8 mouse cellular contexts compared by ENCODE assay signal in the genomic region with DNA sequence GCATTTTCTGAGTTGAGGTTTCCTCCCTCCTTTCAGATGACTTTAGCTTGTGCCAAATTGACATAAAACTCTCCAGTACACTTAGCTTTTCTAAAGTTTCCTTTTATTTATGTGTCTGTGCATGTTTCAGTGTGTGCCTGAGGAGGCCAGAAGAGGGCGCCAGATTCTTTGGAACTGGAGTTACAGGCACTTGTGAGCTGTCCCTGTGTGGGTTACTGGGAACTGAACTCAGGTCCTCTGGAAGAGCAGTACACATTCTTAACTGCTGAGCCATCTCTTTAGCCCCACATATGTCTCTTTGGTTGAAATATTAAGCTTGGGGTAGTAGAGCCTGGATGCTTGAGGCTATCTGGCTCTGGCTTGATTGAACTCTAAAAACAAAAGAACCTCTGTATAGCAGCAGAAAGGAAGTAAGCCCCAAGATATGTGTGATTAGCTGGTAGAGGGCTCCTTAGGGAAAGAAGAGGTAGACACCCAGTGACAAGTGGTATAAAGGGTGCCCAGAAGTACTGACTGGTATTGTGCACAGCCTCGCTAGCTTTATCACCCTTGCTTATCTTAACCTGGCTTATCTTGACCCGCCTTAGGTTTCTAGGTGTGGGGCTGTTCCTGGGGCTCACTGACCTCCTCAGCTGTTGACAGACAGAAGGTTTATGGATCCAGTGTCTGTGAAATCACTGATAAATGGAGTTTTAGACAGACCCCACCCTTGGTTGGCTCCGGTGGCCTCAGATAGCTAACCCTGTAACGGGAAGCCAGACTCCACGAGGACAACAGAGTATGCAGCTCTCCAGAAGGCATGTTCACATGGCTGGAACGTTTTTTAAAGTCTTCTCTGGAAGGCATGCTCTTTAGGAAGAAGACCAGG. TPM values are rescaled to one million over a fixed set of nuclear protein-coding genes. Genes with fewer than 3 reads are reported as not detected.
DNase-seq lines count a peak whose midpoint lies in the region; ATAC-seq and TF ChIP-seq lines count a peak whose summit lies in the region.
"Had no signal": no experiment of that assay in that cellular context is flagged by ENCODE, and none has a peak within 500 bp of the region (broad histone marks: within the 10 kb centered on the region; RNA-seq: fewer than 3 reads in every experiment).

No protein-coding gene starts in this region.

- peak; percentile 95 for ATAC-seq in intestine, embryonic 15.5 days
- ATAC-seq in stomach, embryonic 16.5 days (ENCODE audit: insufficient read depth, low FRiP score), result peak; percentile 85
- ATAC-seq: midbrain, embryonic 16.5 days had no signal

- H3K4me1 ChIP-seq in bone marrow macrophage, adult 2 months (ENCODE audit: control insufficient read depth, insufficient read depth, low read length), result no peaks in the 10 kb centered on the region
- no peaks in the 10 kb centered on the region; the same call in 1 of the 2 replicates for H3K4me1 ChIP-seq in intestine, embryonic 15.5 days (replicated peaks)
- no peaks in the 10 kb centered on the region for H3K4me1 ChIP-seq in stomach, embryonic 16.5 days (ENCODE audit: control insufficient read depth, insufficient read depth, low read length)

- no peak overlapping the region for H3K4me2 ChIP-seq in intestine, embryonic 15.5 days (replicated peaks)
- no peak overlapping the region for H3K4me2 ChIP-seq in stomach, embryonic 16.5 days (ENCODE audit: low read depth, low read length)

- H3K9me3 ChIP-seq in intestine, embryonic 15.5 days, result no peaks in the 10 kb centered on the region
- H3K9me3 ChIP-seq in stomach, embryonic 16.5 days (replicated peaks; ENCODE audit: control insufficient read depth, low read length), result no peaks in the 10 kb centered on the region

- WGBS in intestine, embryonic 15.5 days, result 26% methylated on average over 7 of the region's 7 CpGs
- 28% methylated on average over 7 of the region's 7 CpGs for WGBS in stomach, embryonic 16.5 days

- no peak overlapping the region for H3K4me3 ChIP-seq in bone marrow macrophage, adult 2 months (ENCODE audit: insufficient read depth, low read length)
- no peak overlapping the region for H3K4me3 ChIP-seq in intestine, embryonic 15.5 days (replicated peaks)
- no peak overlapping the region for H3K4me3 ChIP-seq in stomach, embryonic 16.5 days (replicated peaks; ENCODE audit: low read length)

- H3K9ac ChIP-seq in intestine, embryonic 15.5 days, result no peak overlapping the region
- no peak overlapping the region for H3K9ac ChIP-seq in stomach, embryonic 16.5 days (ENCODE audit: low read length)

- TF ChIP-seq CTCF in bone marrow macrophage, adult 2 months (IDR thresholded peaks at IDR 0.05; ENCODE audit: low read depth, low read length), result 0 out of 2 replicates have a peak, but pooled peaks have one; percentile 24

- peak; percentile 24 to 40 for DNase-seq in spleen, postnatal 36 days (ENCODE audit: low spot score in 2 of 2)
- DNase-seq in spleen, postnatal 14 days (ENCODE audit: low spot score in 2 of 2), result no peak
- no peak for DNase-seq in gastrocnemius, postnatal 25 days
- no peak for DNase-seq in gastrocnemius, postnatal 14 days

- no peaks in the 10 kb centered on the region for H3K27me3 ChIP-seq in intestine, embryonic 15.5 days (replicated peaks)
- no peaks in the 10 kb centered on the region for H3K27me3 ChIP-seq in stomach, embryonic 16.5 days (ENCODE audit: control insufficient read depth, insufficient read depth, low read length)

- H3K27ac ChIP-seq in bone marrow macrophage, adult 2 months (ENCODE audit: insufficient read depth, low read depth, low read length), result no peak overlapping the region
- H3K27ac ChIP-seq in intestine, embryonic 15.5 days, result peak overlapping the region; percentile 52
- H3K27ac ChIP-seq in stomach, embryonic 16.5 days (ENCODE audit: low read length), result peak overlapping the region; percentile 13

- no peaks in the 10 kb centered on the region for H3K36me3 ChIP-seq in intestine, embryonic 15.5 days
- no peaks in the 10 kb centered on the region for H3K36me3 ChIP-seq in stomach, embryonic 16.5 days (ENCODE audit: control insufficient read depth, insufficient read depth, low read length)

- TF ChIP-seq POLR2A in bone marrow macrophage, adult 2 months (IDR thresholded peaks at IDR 0.05; ENCODE audit: borderline replicate concordance, low read depth, low read length), result no peak

- intact Hi-C loops in gastrocnemius, postnatal 14 days (cut with DNase I; ENCODE audit: low total_unique reads), result no loop called here

RNA-seq across cellular contexts. Expression of gene Sh3bp5l, which starts 22.4 kb away (rescaled TPM):
- 17.3 and 19.2 TPM in 2 replicates for polyA plus RNA-seq in bone marrow macrophage, adult 2 months (2012; ENCODE audit: insufficient read depth, insufficient read length, missing spikeins)
- polyA plus RNA-seq in intestine, embryonic 15.5 days (2015; fragmentation: Nextera tagmentation; extraction: Ambion mirVana), result 28.5 and 28.6 TPM in 2 replicates
- 29.8 and 37.1 TPM in 2 replicates for polyA plus RNA-seq in stomach, embryonic 16.5 days (2015; fragmentation: Nextera tagmentation; extraction: Ambion mirVana)
- total RNA-seq in gastrocnemius, postnatal 25 days (2021), result 10 to 100 TPM; 22.8 to 27.5 TPM
- 10 to 100 TPM; 22.9 to 26.2 TPM for total RNA-seq in gastrocnemius, postnatal 14 days (2021)

RNA-seq across cellular contexts. Expression of gene Zfp672, which starts 22.8 kb away (rescaled TPM):
- 14.2 TPM in 2 replicates for polyA plus RNA-seq in bone marrow macrophage, adult 2 months (2012; ENCODE audit: insufficient read depth, insufficient read length, missing spikeins)
- polyA plus RNA-seq in intestine, embryonic 15.5 days (2015; fragmentation: Nextera tagmentation; extraction: Ambion mirVana), result 37.0 and 42.7 TPM in 2 replicates
- 44.8 and 52.1 TPM in 2 replicates for polyA plus RNA-seq in stomach, embryonic 16.5 days (2015; fragmentation: Nextera tagmentation; extraction: Ambion mirVana)
- 10 to 100 TPM; 37.7 to 40.6 TPM for total RNA-seq in gastrocnemius, postnatal 25 days (2021)
- 10 to 100 TPM; 43.0 to 45.1 TPM for total RNA-seq in gastrocnemius, postnatal 14 days (2021)

RNA-seq across cellular contexts. Expression of gene Lypd8, which starts 25.9 kb away (rescaled TPM):
- not detected in 2 replicates for polyA plus RNA-seq in bone marrow macrophage, adult 2 months (2012; ENCODE audit: insufficient read depth, insufficient read length, missing spikeins)
- 874 and 977 TPM in 2 replicates for polyA plus RNA-seq in intestine, embryonic 15.5 days (2015; fragmentation: Nextera tagmentation; extraction: Ambion mirVana)
- polyA plus RNA-seq in stomach, embryonic 16.5 days (2015; fragmentation: Nextera tagmentation; extraction: Ambion mirVana), result 213 and 226 TPM in 2 replicates
- total RNA-seq in gastrocnemius, postnatal 25 days (2021), result not detected
- total RNA-seq in gastrocnemius, postnatal 14 days (2021), result not detected
- polyA plus RNA-seq: midbrain, embryonic 16.5 days had no signal

RNA-seq across cellular contexts. Expression of gene Zfp692, which starts 46.0 kb away (rescaled TPM):
- 12.1 and 13.5 TPM in 2 replicates for polyA plus RNA-seq in bone marrow macrophage, adult 2 months (2012; ENCODE audit: insufficient read depth, insufficient read length, missing spikeins)
- 22.1 and 23.6 TPM in 2 replicates for polyA plus RNA-seq in intestine, embryonic 15.5 days (2015; fragmentation: Nextera tagmentation; extraction: Ambion mirVana)
- 28.8 and 29.9 TPM in 2 replicates for polyA plus RNA-seq in stomach, embryonic 16.5 days (2015; fragmentation: Nextera tagmentation; extraction: Ambion mirVana)
- 1 to 10 TPM; 2.7 to 4.3 TPM for total RNA-seq in gastrocnemius, postnatal 25 days (2021)
- total RNA-seq in gastrocnemius, postnatal 14 days (2021), result 1 to 10 TPM; 2.7 to 3.4 TPM

Comparison
In these comparisons a context has a peak if more than half of its experiments do, and no peak if none do; other contexts are left out.
1. DNase-seq: peak in spleen, postnatal 36 days (2 of 2); none in spleen, postnatal 14 days (0 of 2), gastrocnemius, postnatal 25 days (single experiment) and gastrocnemius, postnatal 14 days (single experiment).
2. RNA of gene Lypd8, which starts 25.9 kb away (polyA plus RNA-seq): 874 to 977 TPM in intestine, embryonic 15.5 days and 213 to 226 TPM in stomach, embryonic 16.5 days; not detected in bone marrow macrophage, adult 2 months; every median in the first group is over 100 times any median in the second.